Mouse (Mus musculus): Measurements from ENCODE around the gene Trmt5. TPM values are rescaled to one million over a fixed set of nuclear protein-coding genes. Genes with fewer than 3 reads are reported as not detected.

Trmt5 gene
- polyA plus RNA-seq, 2 experiments = 5.9 to 8.6 TPM

- 68% methylated on average over 8 of the region's 8 CpGs for WGBS (ENCODE audit: insufficient replicate concordance)
- DNase-seq (ENCODE audit: low read depth in 3 of 3, low spot score in 3 of 3) (no peak), ATAC-seq (ENCODE audit: insufficient read depth) (no peak)
- no peak overlapping the region for H3K4me2 ChIP-seq (ENCODE audit: low read depth)
- no peaks in the 10 kb centered on the region for H3K27me3 ChIP-seq (ENCODE audit: control insufficient read depth, insufficient read depth, low read length)
- H3K4me1 ChIP-seq (replicated peaks; ENCODE audit: control insufficient read depth in 2 of 2, insufficient read depth in 2 of 2, low read length in 1 of 2) = no peaks in the 10 kb centered on the region
- no peaks in the 10 kb centered on the region for H3K36me3 ChIP-seq (replicated peaks; ENCODE audit: control insufficient read depth, insufficient read depth, low read depth)
- no peaks in the 10 kb centered on the region for H3K9me3 ChIP-seq (ENCODE audit: control insufficient read depth, low read length)
- H3K4me3 ChIP-seq (ENCODE audit: insufficient read depth in 1 of 2, low read depth in 2 of 2, low read length in 2 of 2) = no peak overlapping the region
- TF ChIP-seq EP300 (IDR thresholded peaks at IDR 0.05; ENCODE audit: low read depth) = no peak
- TF ChIP-seq CTCF (IDR thresholded peaks at IDR 0.05; ENCODE audit: low read depth) = no peak
- H3K9ac ChIP-seq (replicated peaks) = no peak overlapping the region
- H3K27ac ChIP-seq = no peak overlapping the region
Observed at GRCm38 (mm10) chr12:73324180-73324586, 37.7 kb upstream of the Trmt5 start.

DNA sequence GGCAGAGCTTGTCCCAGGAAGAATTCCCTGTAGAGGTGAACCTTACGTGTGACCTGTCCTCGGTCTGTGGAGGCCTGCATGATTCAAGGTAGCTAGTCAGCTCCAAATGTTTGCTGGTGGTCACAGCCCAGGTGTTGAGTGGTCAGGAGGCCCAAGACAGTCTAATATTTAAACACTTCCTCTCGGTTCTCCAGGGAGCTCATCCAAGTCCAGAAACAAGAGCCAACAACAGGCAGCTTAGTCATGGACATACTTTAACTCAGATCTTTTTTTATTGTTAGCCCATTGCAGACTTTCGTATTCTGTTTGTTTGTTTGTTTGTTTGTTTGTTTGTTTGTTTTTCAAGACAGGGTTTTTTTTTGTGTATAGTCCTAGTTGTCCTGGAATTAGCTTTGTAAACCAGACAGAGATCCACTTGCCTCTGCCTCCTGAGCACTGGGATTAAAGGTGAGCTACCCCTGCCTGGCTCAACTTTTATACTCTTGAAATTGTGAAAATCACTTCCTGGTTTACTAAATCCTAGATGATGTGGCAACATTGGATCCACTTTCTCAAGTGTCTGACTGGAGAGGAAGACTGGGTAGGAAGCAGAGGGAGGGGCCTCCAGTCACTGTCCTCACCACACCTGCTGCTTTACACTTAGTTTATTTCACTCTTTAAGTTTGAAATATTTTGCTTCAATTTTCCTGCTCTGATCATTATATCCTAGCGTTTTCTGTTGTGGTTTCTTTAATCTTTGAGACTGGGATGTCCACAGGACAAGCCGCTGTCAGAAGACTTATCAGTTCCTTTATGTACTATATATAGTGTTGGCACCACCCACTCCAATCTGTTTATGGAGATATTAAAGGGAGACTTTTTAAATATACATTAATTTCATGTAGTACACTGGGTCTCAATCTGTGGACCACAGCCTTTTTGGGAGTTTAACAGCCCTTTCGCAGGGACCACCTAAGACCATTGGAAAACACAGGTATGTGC lies 31.5 kb upstream of the Trmt5 start:
- Histone ChIP-seq H3K9me3 (ENCODE audit: control insufficient read depth, low read length) (no peaks in the 10 kb centered on the region), H3K27ac (no peak overlapping the region), H3K4me1 (replicated peaks; ENCODE audit: control insufficient read depth in 2 of 2, insufficient read depth in 2 of 2, low read length in 1 of 2) (0 out of 4 replicates have a peak, but pooled peaks cover 0 to 2% of the 10 kb centered on the region in 2 experiments), H3K9ac (replicated peaks) (no peak overlapping the region), H3K4me3 (ENCODE audit: insufficient read depth in 1 of 2, low read depth in 2 of 2, low read length in 2 of 2) (no peak overlapping the region), H3K27me3 (ENCODE audit: control insufficient read depth, insufficient read depth, low read length) (no peaks in the 10 kb centered on the region), H3K4me2 (ENCODE audit: low read depth) (no peak overlapping the region), H3K36me3 (replicated peaks; ENCODE audit: control insufficient read depth, insufficient read depth, low read depth) (no peaks in the 10 kb centered on the region)
- no peak for TF ChIP-seq CTCF (IDR thresholded peaks at IDR 0.05; ENCODE audit: low read depth)
- TF ChIP-seq EP300 (IDR thresholded peaks at IDR 0.05; ENCODE audit: low read depth) = no peak
- ATAC-seq (ENCODE audit: insufficient read depth) (no peak), DNase-seq (ENCODE audit: low read depth in 3 of 3, low spot score in 3 of 3) (no peak)
- WGBS (ENCODE audit: insufficient replicate concordance) = 50% methylated on average over 7 of the region's 7 CpGs

- H3K9me3 ChIP-seq (ENCODE audit: control insufficient read depth, low read length) = no peaks in the 10 kb centered on the region
- H3K27ac ChIP-seq = no peak overlapping the region
- H3K4me2 ChIP-seq (ENCODE audit: low read depth) = no peak overlapping the region
- no peak for TF ChIP-seq EP300 (IDR thresholded peaks at IDR 0.05; ENCODE audit: low read depth)
- TF ChIP-seq CTCF (IDR thresholded peaks at IDR 0.05; ENCODE audit: low read depth) = no peak
- DNase-seq (ENCODE audit: low read depth in 3 of 3, low spot score in 3 of 3) (no peak), ATAC-seq (ENCODE audit: insufficient read depth) (no peak)
- 64% methylated on average over 2 of the region's 2 CpGs for WGBS (ENCODE audit: insufficient replicate concordance)
- H3K4me3 ChIP-seq (ENCODE audit: insufficient read depth in 1 of 2, low read depth in 2 of 2, low read length in 2 of 2) = no peak overlapping the region
- no peaks in the 10 kb centered on the region for H3K27me3 ChIP-seq (ENCODE audit: control insufficient read depth, insufficient read depth, low read length)
- H3K36me3 ChIP-seq (replicated peaks; ENCODE audit: control insufficient read depth, insufficient read depth, low read depth) = no peaks in the 10 kb centered on the region
- no peaks in the 10 kb centered on the region for H3K4me1 ChIP-seq (replicated peaks; ENCODE audit: control insufficient read depth in 2 of 2, insufficient read depth in 2 of 2, low read length in 1 of 2)
- H3K9ac ChIP-seq (replicated peaks) = no peak overlapping the region
Observed at GRCm38 (mm10) chr12:73308711-73309110, 22.2 kb upstream of the Trmt5 start.

- WGBS (ENCODE audit: insufficient replicate concordance) = 75% methylated on average over 4 of the region's 4 CpGs
Observed at GRCm38 (mm10) chr12:73307750-73308149, 21.2 kb upstream of the Trmt5 start.

GRCm38 (mm10) chr12:73304636-73305035 lies 18.1 kb upstream of the Trmt5 start:
- no peaks in the 10 kb centered on the region for H3K9me3 ChIP-seq (ENCODE audit: control insufficient read depth, low read length)
- TF ChIP-seq EP300 (IDR thresholded peaks at IDR 0.05; ENCODE audit: low read depth) = no peak
- no peak for TF ChIP-seq CTCF (IDR thresholded peaks at IDR 0.05; ENCODE audit: low read depth)
- no peak overlapping the region for H3K27ac ChIP-seq
- no peak for ATAC-seq (ENCODE audit: insufficient read depth)
- no peaks in the 10 kb centered on the region for H3K27me3 ChIP-seq (ENCODE audit: control insufficient read depth, insufficient read depth, low read length)
- no peak overlapping the region for H3K9ac ChIP-seq (replicated peaks)
- WGBS (ENCODE audit: insufficient replicate concordance) = 62% methylated on average over 4 of the region's 4 CpGs
- no peak overlapping the region for H3K4me3 ChIP-seq (ENCODE audit: insufficient read depth in 1 of 2, low read depth in 2 of 2, low read length in 2 of 2)
- no peaks in the 10 kb centered on the region for H3K36me3 ChIP-seq (replicated peaks; ENCODE audit: control insufficient read depth, insufficient read depth, low read depth)
- H3K4me1 ChIP-seq (replicated peaks; ENCODE audit: control insufficient read depth in 2 of 2, insufficient read depth in 2 of 2, low read length in 1 of 2) = no peaks in the 10 kb centered on the region
- DNase-seq (ENCODE audit: low read depth in 3 of 3, low spot score in 3 of 3) = no peak
- no peak overlapping the region for H3K4me2 ChIP-seq (ENCODE audit: low read depth)

More at GRCm38 (mm10) chr12:73307750-73308149, 21.2 kb upstream of the Trmt5 start:
- H3K9ac ChIP-seq (replicated peaks) = no peak overlapping the region
- no peak overlapping the region for H3K27ac ChIP-seq
- H3K36me3 ChIP-seq (replicated peaks; ENCODE audit: control insufficient read depth, insufficient read depth, low read depth) = no peaks in the 10 kb centered on the region
- no peak for TF ChIP-seq CTCF (IDR thresholded peaks at IDR 0.05; ENCODE audit: low read depth)
- TF ChIP-seq EP300 (IDR thresholded peaks at IDR 0.05; ENCODE audit: low read depth) = no peak
- H3K4me1 ChIP-seq (replicated peaks; ENCODE audit: control insufficient read depth in 2 of 2, insufficient read depth in 2 of 2, low read length in 1 of 2) = no peaks in the 10 kb centered on the region
- no peak for DNase-seq (ENCODE audit: low read depth in 3 of 3, low spot score in 3 of 3)
- no peak for ATAC-seq (ENCODE audit: insufficient read depth)
- H3K9me3 ChIP-seq (ENCODE audit: control insufficient read depth, low read length) = no peaks in the 10 kb centered on the region
- no peaks in the 10 kb centered on the region for H3K27me3 ChIP-seq (ENCODE audit: control insufficient read depth, insufficient read depth, low read length)
- no peak overlapping the region for H3K4me3 ChIP-seq (ENCODE audit: insufficient read depth in 1 of 2, low read depth in 2 of 2, low read length in 2 of 2)
- no peak overlapping the region for H3K4me2 ChIP-seq (ENCODE audit: low read depth)

All from liver, embryonic 14.5 days (tissue).